Mouse (Mus musculus): ENCODE measurements around the gene Opn5. TPM values are rescaled to one million over a fixed set of nuclear protein-coding genes. Genes with fewer than 3 reads are reported as not detected.

Gene Opn5
- total and polyA plus RNA-seq, 2 experiments, result not detected

DNA sequence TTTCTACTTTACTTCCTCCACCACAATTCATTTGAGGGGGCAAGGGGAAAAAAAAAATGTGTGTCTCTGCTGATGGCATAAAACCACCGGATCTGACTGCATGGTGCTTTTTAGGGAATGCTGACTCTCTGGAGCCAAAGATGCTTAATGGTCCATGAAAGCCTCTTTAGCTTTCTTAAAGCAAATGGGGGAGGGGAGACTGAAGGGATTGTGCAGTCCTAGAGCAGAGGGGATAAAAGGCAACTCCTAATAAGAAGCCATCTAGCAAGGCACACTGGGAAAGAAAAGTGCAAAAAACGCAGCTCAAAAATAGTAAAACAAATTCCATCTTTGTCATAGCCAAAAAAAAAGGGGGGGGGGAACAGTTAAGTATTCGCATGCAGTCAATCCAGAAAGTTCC lies 2.9 kb downstream of the Opn5 start:
- 64% methylated on average over 3 of the region's 3 CpGs for WGBS
- no peak for DNase-seq (ENCODE audit: extremely low read depth, low read depth, low spot score)
- H3K27ac ChIP-seq (replicated peaks; ENCODE audit: insufficient read depth, low read depth, low read length), result no peak overlapping the region
- no peaks in the 10 kb centered on the region for H3K4me1 ChIP-seq (ENCODE audit: control insufficient read depth, insufficient read depth, low read length)
- TF ChIP-seq POLR2A (IDR thresholded peaks at IDR 0.05; ENCODE audit: extremely low read depth, insufficient read depth, low read length) (no peak), CTCF (IDR thresholded peaks at IDR 0.05; ENCODE audit: low read depth, low read length) (no peak)
- H3K36me3 ChIP-seq (ENCODE audit: control insufficient read depth, insufficient read depth, low read length), result no peaks in the 10 kb centered on the region
- no peak overlapping the region for H3K9ac ChIP-seq (ENCODE audit: low read depth, low read length)
- no peaks in the 10 kb centered on the region for H3K27me3 ChIP-seq (ENCODE audit: control insufficient read depth, insufficient read depth, low read length)
- H3K79me2 ChIP-seq (ENCODE audit: control insufficient read depth, insufficient read depth, low read length), result no peaks in the 10 kb centered on the region
- no peak overlapping the region for H3K4me3 ChIP-seq (ENCODE audit: insufficient read depth, low read depth, low read length)

DNA sequence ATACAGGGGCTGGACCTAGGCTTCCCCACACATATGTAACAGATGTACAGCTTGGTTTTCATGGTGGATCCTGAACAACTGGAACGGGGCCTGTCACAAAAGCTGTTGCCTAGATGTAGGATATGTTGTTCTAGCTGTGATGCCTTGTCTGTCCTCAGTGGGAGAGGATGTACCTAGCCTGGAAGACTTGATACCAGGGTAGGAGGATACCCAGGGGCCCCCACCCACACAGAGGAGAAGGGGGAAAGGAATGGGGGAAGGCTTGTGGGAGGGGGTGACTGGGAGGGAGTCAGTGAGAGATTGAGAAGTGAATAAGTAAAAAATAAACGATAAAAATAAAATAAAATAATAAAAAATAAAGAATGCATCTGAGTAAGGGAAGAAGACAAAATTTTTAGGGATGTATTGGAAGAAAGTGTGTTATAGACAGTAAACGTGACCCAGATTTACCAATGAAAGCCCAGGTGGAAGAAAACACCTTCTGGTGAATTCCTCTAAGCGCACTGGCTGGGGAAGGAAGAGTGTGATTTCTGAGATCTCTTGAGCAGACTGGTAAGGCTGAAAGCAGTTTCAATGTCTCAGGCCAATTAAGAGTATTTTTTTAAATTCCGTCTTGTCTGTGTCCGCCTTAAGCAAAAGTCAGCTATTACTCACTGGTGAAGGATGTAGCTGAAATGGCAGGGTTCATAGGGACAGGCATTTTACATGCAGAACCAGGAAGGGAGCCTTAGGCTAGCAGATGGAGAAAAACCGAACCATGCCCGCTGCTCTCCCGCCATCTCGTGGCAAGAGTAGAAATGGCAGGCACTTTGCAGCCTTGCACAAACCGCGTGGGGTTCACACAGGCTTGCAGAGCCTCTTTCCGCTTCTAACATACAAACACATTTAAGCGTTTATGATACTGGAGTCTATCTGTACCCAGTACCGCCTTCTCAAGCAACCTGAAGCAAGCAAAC lies 8.1 kb downstream of the Opn5 start:
- 24% methylated on average over 15 of the region's 15 CpGs for WGBS
- H3K27me3 ChIP-seq (ENCODE audit: control insufficient read depth, insufficient read depth, low read length), result no peaks in the 10 kb centered on the region
- no peaks in the 10 kb centered on the region for H3K36me3 ChIP-seq (ENCODE audit: control insufficient read depth, insufficient read depth, low read length)
- H3K4me1 ChIP-seq (ENCODE audit: control insufficient read depth, insufficient read depth, low read length), result no peaks in the 10 kb centered on the region
- TF ChIP-seq CTCF (IDR thresholded peaks at IDR 0.05; ENCODE audit: low read depth, low read length) (peak; percentile 98), POLR2A (IDR thresholded peaks at IDR 0.05; ENCODE audit: extremely low read depth, insufficient read depth, low read length) (no peak)
- H3K27ac ChIP-seq (replicated peaks; ENCODE audit: insufficient read depth, low read depth, low read length), result no peak overlapping the region
- H3K9ac ChIP-seq (ENCODE audit: low read depth, low read length), result no peak overlapping the region
- H3K79me2 ChIP-seq (ENCODE audit: control insufficient read depth, insufficient read depth, low read length), result no peaks in the 10 kb centered on the region
- no peak overlapping the region for H3K4me3 ChIP-seq (ENCODE audit: insufficient read depth, low read depth, low read length)
- DNase-seq (ENCODE audit: extremely low read depth, low read depth, low spot score), result peak; percentile 13

DNA sequence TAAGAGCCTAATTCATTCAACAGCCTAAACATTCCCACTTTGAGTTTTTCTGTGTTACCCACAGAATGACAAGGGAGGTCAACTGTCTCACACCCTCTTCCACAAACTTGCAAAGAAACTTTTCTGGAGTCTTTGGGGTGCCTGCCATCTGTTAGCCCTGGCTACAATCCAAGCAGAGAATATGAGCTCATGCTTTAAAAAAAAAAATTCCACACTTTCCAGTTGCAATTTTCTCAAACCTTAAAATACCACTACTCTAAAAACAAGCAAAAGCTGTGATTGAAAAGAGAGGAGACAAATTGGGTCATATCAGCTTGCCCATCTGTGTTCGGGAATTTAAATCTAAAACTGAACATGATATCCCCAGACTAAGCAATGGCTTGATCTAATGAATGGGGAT lies 24.7 kb downstream of the Opn5 start:
- Histone ChIP-seq H3K79me2 (ENCODE audit: control insufficient read depth, insufficient read depth, low read length) (no peaks in the 10 kb centered on the region), H3K27me3 (ENCODE audit: control insufficient read depth, insufficient read depth, low read length) (no peaks in the 10 kb centered on the region), H3K27ac (replicated peaks; ENCODE audit: insufficient read depth, low read depth, low read length) (no peak overlapping the region), H3K36me3 (ENCODE audit: control insufficient read depth, insufficient read depth, low read length) (no peaks in the 10 kb centered on the region), H3K4me1 (ENCODE audit: control insufficient read depth, insufficient read depth, low read length) (no peaks in the 10 kb centered on the region), H3K4me3 (ENCODE audit: insufficient read depth, low read depth, low read length) (no peak overlapping the region), H3K9ac (ENCODE audit: low read depth, low read length) (no peak overlapping the region)
- TF ChIP-seq CTCF (IDR thresholded peaks at IDR 0.05; ENCODE audit: low read depth, low read length) (no peak), POLR2A (IDR thresholded peaks at IDR 0.05; ENCODE audit: extremely low read depth, insufficient read depth, low read length) (no peak)
- no peak for DNase-seq (ENCODE audit: extremely low read depth, low read depth, low spot score)
- WGBS, result 67% methylated on average over 1 of the region's 1 CpGs

DNA sequence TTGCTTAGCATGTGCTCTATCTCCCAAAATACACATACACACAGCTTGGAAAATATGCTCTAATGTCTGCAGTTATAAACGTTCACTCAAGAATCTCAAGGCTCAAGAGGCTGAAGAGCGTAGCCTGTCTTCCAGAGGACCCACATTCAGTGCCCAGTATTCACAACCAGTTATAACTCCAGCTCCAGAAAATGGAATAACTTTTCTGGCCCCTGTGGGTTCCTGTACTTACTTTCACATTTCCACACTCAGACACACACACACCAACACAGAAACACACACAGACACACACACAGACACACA lies 28.2 kb downstream of the Opn5 start:
- DNase-seq (ENCODE audit: extremely low read depth, low read depth, low spot score), result no peak
- Histone ChIP-seq H3K27me3 (ENCODE audit: control insufficient read depth, insufficient read depth, low read length) (no peaks in the 10 kb centered on the region), H3K79me2 (ENCODE audit: control insufficient read depth, insufficient read depth, low read length) (no peaks in the 10 kb centered on the region), H3K36me3 (ENCODE audit: control insufficient read depth, insufficient read depth, low read length) (no peaks in the 10 kb centered on the region), H3K9ac (ENCODE audit: low read depth, low read length) (no peak overlapping the region), H3K27ac (replicated peaks; ENCODE audit: insufficient read depth, low read depth, low read length) (no peak overlapping the region), H3K4me1 (ENCODE audit: control insufficient read depth, insufficient read depth, low read length) (no peaks in the 10 kb centered on the region), H3K4me3 (ENCODE audit: insufficient read depth, low read depth, low read length) (no peak overlapping the region)
- TF ChIP-seq CTCF (IDR thresholded peaks at IDR 0.05; ENCODE audit: low read depth, low read length) (no peak), POLR2A (IDR thresholded peaks at IDR 0.05; ENCODE audit: extremely low read depth, insufficient read depth, low read length) (no peak)
- WGBS, result 73% methylated on average over 2 of the region's 2 CpGs

- DNase-seq (ENCODE audit: extremely low read depth, low read depth, low spot score), result no peak
- Histone ChIP-seq H3K9ac (ENCODE audit: low read depth, low read length) (no peak overlapping the region), H3K27me3 (ENCODE audit: control insufficient read depth, insufficient read depth, low read length) (no peaks in the 10 kb centered on the region), H3K4me1 (ENCODE audit: control insufficient read depth, insufficient read depth, low read length) (no peaks in the 10 kb centered on the region), H3K4me3 (ENCODE audit: insufficient read depth, low read depth, low read length) (no peak overlapping the region), H3K36me3 (ENCODE audit: control insufficient read depth, insufficient read depth, low read length) (no peaks in the 10 kb centered on the region), H3K27ac (replicated peaks; ENCODE audit: insufficient read depth, low read depth, low read length) (no peak overlapping the region), H3K79me2 (ENCODE audit: control insufficient read depth, insufficient read depth, low read length) (no peaks in the 10 kb centered on the region)
- 61% methylated on average over 1 of the region's 1 CpGs for WGBS
- no peak for TF ChIP-seq POLR2A (IDR thresholded peaks at IDR 0.05; ENCODE audit: extremely low read depth, insufficient read depth, low read length)
- no peak for TF ChIP-seq CTCF (IDR thresholded peaks at IDR 0.05; ENCODE audit: low read depth, low read length)
These were observed 28.7 kb downstream of the Opn5 start for GRCm38 (mm10) chr17:42582281-42583028.

Measured in liver, adult 2 months (tissue).